Mouse (Mus musculus) gastrocnemius, adult 18-20 months (tissue): Measurements from ENCODE around the gene Wscd2. TPM values are rescaled to one million over a fixed set of nuclear protein-coding genes. Genes with fewer than 3 reads are reported as not detected.

Source experiments
- total RNA-seq, 2 experiments: library from RNA; stranded (reverse); gene quantifications; 2 replicates each; pipeline ENCODE4 v1.2.3; 2021

Wscd2 gene
- total RNA-seq, 2 experiments from 2014 or later, result 0.16 to 0.26 TPM

Other genes starting within 250 kb of the Wscd2 start
- gene Sgsm1, start 179.5 kb upstream of the Wscd2 start, total RNA-seq, result under 1 TPM; 0.38 to 0.39 TPM
- gene Aym1, start 133.0 kb upstream of the Wscd2 start, total RNA-seq, result not detected
- gene Cmklr1, start 160.1 kb downstream of the Wscd2 start, total RNA-seq, result 10 to 100 TPM; 12.4 to 14.9 TPM
- not detected for gene 1700069L16Rik, start 234.4 kb downstream of the Wscd2 start, total RNA-seq
- gene Ficd, start 245.5 kb downstream of the Wscd2 start, total RNA-seq, result 1 to 10 TPM; 8.8 to 8.9 TPM